Mouse (Mus musculus) hindbrain, embryonic 12.5 days (tissue): ENCODE measurements around the gene Gm13694. TPM values are rescaled to one million over a fixed set of nuclear protein-coding genes. Genes with fewer than 3 reads are reported as not detected.

Source experiments
- polyA plus RNA-seq: library from polyadenylated mRNA; unstranded; fragments of >200 nt; fragmentation: Nextera tagmentation; extraction: Ambion mirVana; gene quantifications from 2 replicates; pipeline ENCODE4 v1.2.1, GENCODE M21; 2016

Gm13694 gene
- polyA plus RNA-seq, 1 experiment from 2014 or later = not detected

Other genes with a start within 250 kb of the Gm13694 start
- gene Fam171b, start 166.3 kb upstream of the Gm13694 start, polyA plus RNA-seq = 53.2 and 55.9 TPM in 2 replicates
- gene Zswim2, start 37.7 kb upstream of the Gm13694 start, polyA plus RNA-seq = not detected in 2 replicates
- not detected in 2 replicates for gene Gm13698, start 23.2 kb upstream of the Gm13694 start, polyA plus RNA-seq
- gene Gm13693, start 17.4 kb upstream of the Gm13694 start, polyA plus RNA-seq = not detected in 2 replicates
- not detected in 2 replicates for gene Gm13695, start 11.6 kb upstream of the Gm13694 start, polyA plus RNA-seq
- not detected in 2 replicates for gene Gm13696, start 5.8 kb upstream of the Gm13694 start, polyA plus RNA-seq
- gene Gm13697, start 5.8 kb downstream of the Gm13694 start, polyA plus RNA-seq = not detected in 2 replicates
- not detected in 2 replicates for gene Gm13691, start 11.6 kb downstream of the Gm13694 start, polyA plus RNA-seq